Mouse (Mus musculus) forebrain, embryonic 16.5 days (tissue): ENCODE measurements around the gene Oasl2. TPM values are rescaled to one million over a fixed set of nuclear protein-coding genes. Genes with fewer than 3 reads are reported as not detected.
"Not testable (repeated sequence)": the region's sequence is repeated elsewhere in the genome, so short reads cannot be mapped to it uniquely, and the experiment has no call there.

Source experiments
- ATAC-seq: fragments of 200-750 bp; cut with Nextera tagmentation; 2 replicates; pipeline ENCODE4 v1.8.0; 2017; ENCODE audit warnings: mild to moderate bottlenecking, moderate library complexity
- H3K27ac ChIP-seq: fragments of 300-500 bp; sonication (generic); 2 replicates; pipeline ENCODE4 v1.5.1; 2014; ENCODE audit warnings: low read length, control low read depth
- H3K27me3 ChIP-seq: fragments of 300-500 bp; sonication (generic); replicated peaks from 2 replicates; pipeline ENCODE4 v1.6.1; 2014; ENCODE audit warnings: low read length; ENCODE audit not compliant: control insufficient read depth, insufficient read depth
- H3K36me3 ChIP-seq: fragments of 300-500 bp; sonication (generic); 2 replicates; pipeline ENCODE4 v1.6.1; 2014; ENCODE audit not compliant: control insufficient read depth, insufficient read depth
- H3K4me1 ChIP-seq: fragments of 300-500 bp; sonication (generic); replicated peaks from 2 replicates; pipeline ENCODE4 v1.6.1; 2014; ENCODE audit warnings: low read length; ENCODE audit not compliant: control insufficient read depth, insufficient read depth
- H3K4me2 ChIP-seq: fragments of 300-500 bp; sonication (generic); 2 replicates; pipeline ENCODE4 v1.6.1; 2014; ENCODE audit warnings: mild to moderate bottlenecking, low read length, control low read depth
- H3K4me3 ChIP-seq: fragments of 300-500 bp; sonication (generic); replicated peaks from 2 replicates; pipeline ENCODE4 v1.5.1; 2014; ENCODE audit warnings: mild to moderate bottlenecking, low read length, control low read depth
- H3K9ac ChIP-seq: fragments of 300-500 bp; sonication (generic); replicated peaks from 2 replicates; pipeline ENCODE4 v1.6.1; 2014; ENCODE audit warnings: low read depth, low read length, control low read depth
- H3K9me3 ChIP-seq: fragments of 300-500 bp; sonication (generic); 2 replicates; pipeline ENCODE4 v1.6.1; 2016; ENCODE audit warnings: low read length; ENCODE audit not compliant: control insufficient read depth
- WGBS: fragments of 180-500 bp; shearing (Covaris S2); extraction: QIAGEN DNeasy Blood & Tissue Kit; methylation state at CpG from one replicate; pipeline ENCODE4 v1.1.7; 2014; 5-methylcytosine and 5-hydroxymethylcytosine counted together
- polyA plus RNA-seq: library from polyadenylated mRNA; unstranded; fragments of >200 nt; fragmentation: Nextera tagmentation; extraction: Ambion mirVana; gene quantifications from 2 replicates; pipeline ENCODE4 v1.2.1, GENCODE M21; 2015

The Oasl2 gene
- polyA plus RNA-seq = 2.8 and 3.5 TPM in 2 replicates

- 70% methylated on average over 13 of the region's 13 CpGs for WGBS
- H3K4me3 ChIP-seq = no peak within 1 kb of the TSS
- ATAC-seq = no peak
Measured at GRCm38 (mm10) chr5:114896688-114897373, at the start of gene Oasl2. Gene Oasl2 (plus strand): TSS chr5:114896936.

GRCm38 (mm10) chr5:114851565-114852236 is 45.0 kb upstream of the Oasl2 start:
- Histone ChIP-seq H3K36me3 (no peaks in the 10 kb centered on the region), H3K27me3 (no peaks in the 10 kb centered on the region), H3K9me3 (no peaks in the 10 kb centered on the region), H3K4me1 (no peaks in the 10 kb centered on the region), H3K4me2 (no peak overlapping the region), H3K27ac (no peak overlapping the region), H3K4me3 (no peak overlapping the region), H3K9ac (no peak overlapping the region)
- WGBS = 88% methylated on average over 20 of the region's 20 CpGs
- no peak for ATAC-seq

More at GRCm38 (mm10) chr5:114896688-114897373, at the start of gene Oasl2:
- H3K9me3 ChIP-seq = no peaks in the 10 kb centered on the region
- H3K27me3 ChIP-seq = no peaks in the 10 kb centered on the region
- peaks cover 5% of the 10 kb centered on the region; the same call in 1 of the 2 replicates for H3K4me1 ChIP-seq
- peak within 1 kb of the TSS; percentile 24 for H3K4me2 ChIP-seq
- no peak within 1 kb of the TSS for H3K9ac ChIP-seq
- H3K27ac ChIP-seq = no peak within 1 kb of the TSS
- no peaks in the 10 kb centered on the region for H3K36me3 ChIP-seq

GRCm38 (mm10) chr5:114853364-114853763 is 43.4 kb upstream of the Oasl2 start, which contains the start of gene 4930519G04Rik:
Gene 4930519G04Rik (plus strand): TSS chr5:114853664.
- not testable (repeated sequence) for H3K4me2 ChIP-seq, H3K27me3 ChIP-seq, H3K4me1 ChIP-seq, H3K9me3 ChIP-seq, H3K36me3 ChIP-seq, ATAC-seq, H3K9ac ChIP-seq, H3K4me3 ChIP-seq, H3K27ac ChIP-seq
- 74% methylated on average over 3 of the region's 5 CpGs for WGBS

GRCm38 (mm10) chr5:114858582-114858981 is 38.2 kb upstream of the Oasl2 start, which contains the start of gene Gm9936:
Gene Gm9936 (minus strand): TSS chr5:114858682.
- H3K27ac ChIP-seq = no peak within 1 kb of the TSS
- peak within 1 kb of the TSS; percentile 62 for H3K9ac ChIP-seq
- H3K27me3 ChIP-seq = no peaks in the 10 kb centered on the region
- 84% methylated on average over 12 of the region's 12 CpGs for WGBS
- peak within 1 kb of the TSS; percentile 35 for H3K4me3 ChIP-seq
- no peak for ATAC-seq
- H3K4me2 ChIP-seq = peak within 1 kb of the TSS; percentile 67
- H3K36me3 ChIP-seq = no peaks in the 10 kb centered on the region
- peaks cover 4% of the 10 kb centered on the region; the same call in 1 of the 2 replicates for H3K4me1 ChIP-seq
- H3K9me3 ChIP-seq = no peaks in the 10 kb centered on the region

- H3K27me3 ChIP-seq = no peaks in the 10 kb centered on the region
- peaks cover 4% of the 10 kb centered on the region; the same call in 1 of the 2 replicates for H3K4me1 ChIP-seq
- peak; percentile 63; the same call in 1 of the 2 replicates for ATAC-seq
- 4% methylated on average over 18 of the region's 18 CpGs for WGBS
- no peaks in the 10 kb centered on the region for H3K36me3 ChIP-seq
- H3K9ac ChIP-seq = peak overlapping the region; percentile 62
- H3K4me2 ChIP-seq = peak overlapping the region; percentile 67
- no peak overlapping the region for H3K27ac ChIP-seq
- no peaks in the 10 kb centered on the region for H3K9me3 ChIP-seq
- peak overlapping the region; percentile 35 for H3K4me3 ChIP-seq
Measured at GRCm38 (mm10) chr5:114859253-114859652, 37.5 kb upstream of the Oasl2 start.

GRCm38 (mm10) chr5:114861730-114862129 is 35.0 kb upstream of the Oasl2 start:
- H3K36me3 ChIP-seq = no peaks in the 10 kb centered on the region
- no peak overlapping the region for H3K9ac ChIP-seq
- ATAC-seq = no peak
- H3K27me3 ChIP-seq = no peaks in the 10 kb centered on the region
- peaks cover 4% of the 10 kb centered on the region; the same call in 1 of the 2 replicates for H3K4me1 ChIP-seq
- H3K4me3 ChIP-seq = no peak overlapping the region
- no peak overlapping the region for H3K4me2 ChIP-seq
- no peak overlapping the region for H3K27ac ChIP-seq
- H3K9me3 ChIP-seq = no peaks in the 10 kb centered on the region
- WGBS = 69% methylated on average over 6 of the region's 6 CpGs

- 81% methylated on average over 7 of the region's 7 CpGs for WGBS
- Histone ChIP-seq H3K9me3 (peaks cover 5% of the 10 kb centered on the region; the same call in 1 of the 2 replicates), H3K27me3 (no peaks in the 10 kb centered on the region), H3K4me3 (no peak overlapping the region), H3K27ac (no peak overlapping the region), H3K4me2 (no peak overlapping the region), H3K4me1 (no peaks in the 10 kb centered on the region), H3K9ac (no peak overlapping the region), H3K36me3 (no peaks in the 10 kb centered on the region)
- no peak for ATAC-seq
Measured at GRCm38 (mm10) chr5:114864813-114865212, 31.9 kb upstream of the Oasl2 start.

- Histone ChIP-seq H3K9me3 (peaks cover 5% of the 10 kb centered on the region; the same call in 1 of the 2 replicates), H3K4me3 (no peak overlapping the region), H3K36me3 (no peaks in the 10 kb centered on the region), H3K27me3 (no peaks in the 10 kb centered on the region), H3K4me1 (no peaks in the 10 kb centered on the region), H3K27ac (no peak overlapping the region), H3K4me2 (no peak overlapping the region), H3K9ac (no peak overlapping the region)
- 84% methylated on average over 12 of the region's 12 CpGs for WGBS
- ATAC-seq = no peak
Measured at GRCm38 (mm10) chr5:114865279-114865678, 31.5 kb upstream of the Oasl2 start.

- no peak overlapping the region for H3K4me3 ChIP-seq
- no peak overlapping the region for H3K9ac ChIP-seq
- 45% methylated on average over 6 of the region's 6 CpGs for WGBS
- no peak overlapping the region for H3K4me2 ChIP-seq
- no peak for ATAC-seq
- H3K4me1 ChIP-seq = no peaks in the 10 kb centered on the region
- no peak overlapping the region for H3K27ac ChIP-seq
- H3K9me3 ChIP-seq = no peaks in the 10 kb centered on the region
- no peaks in the 10 kb centered on the region for H3K27me3 ChIP-seq
- no peaks in the 10 kb centered on the region for H3K36me3 ChIP-seq
Measured at GRCm38 (mm10) chr5:114875858-114876257, 20.9 kb upstream of the Oasl2 start.
